Comparison of ENCODE assay signal across 30 mouse cellular contexts in genomic region chr5:66435158-66435557, GRCm38 (mm10).
"Had no signal": no experiment of that assay in that cellular context is flagged by ENCODE, and none has a peak within 500 bp of the region (broad histone marks: within the 10 kb centered on the region; RNA-seq: fewer than 3 reads in every experiment).

No protein-coding gene starts in this region.

- ATAC-seq: lung, postnatal 0 days; midbrain, embryonic 13.5 days; midbrain, embryonic 15.5 days; midbrain, embryonic 16.5 days had no signal

- DNase-seq: layer of hippocampus, postnatal 36 days; left cerebral cortex, postnatal 4 days; liver, embryonic 13.5 days; lung, adult 18-20 months; lung, adult 2 months; lung, embryonic 14.5 days; lung, postnatal 10 days; lung, postnatal 14 days; lung, postnatal 36 days; lung, postnatal 4 days; midbrain, embryonic 14.5 days had no signal

- H3K9ac ChIP-seq: limb, embryonic 12.5 days; limb, embryonic 13.5 days; limb, embryonic 15.5 days; liver, embryonic 13.5 days; liver, embryonic 14.5 days; lung, embryonic 14.5 days; lung, embryonic 15.5 days; midbrain, embryonic 12.5 days; midbrain, embryonic 13.5 days; midbrain, embryonic 15.5 days; neural tube, embryonic 12.5 days; neural tube, embryonic 13.5 days had no signal

- H3K4me2 ChIP-seq: limb, embryonic 12.5 days; limb, embryonic 13.5 days; limb, embryonic 15.5 days; liver, embryonic 13.5 days; lung, embryonic 14.5 days; lung, embryonic 15.5 days; midbrain, embryonic 11.5 days; midbrain, embryonic 12.5 days; midbrain, embryonic 13.5 days; midbrain, embryonic 15.5 days; neural tube, embryonic 12.5 days; neural tube, embryonic 13.5 days had no signal

- H3K36me3 ChIP-seq: limb, embryonic 10.5 days; limb, embryonic 12.5 days; limb, embryonic 13.5 days; limb, embryonic 15.5 days; liver, embryonic 13.5 days; lung, embryonic 15.5 days; midbrain, embryonic 10.5 days; midbrain, embryonic 12.5 days; midbrain, embryonic 13.5 days; midbrain, embryonic 15.5 days; neural tube, embryonic 12.5 days; neural tube, embryonic 13.5 days had no signal

- H3K9me3 ChIP-seq: limb, embryonic 10.5 days; limb, embryonic 12.5 days; limb, embryonic 13.5 days; limb, embryonic 15.5 days; liver, embryonic 13.5 days; lung, embryonic 15.5 days; megakaryocyte, embryonic 14.5 days; midbrain, embryonic 10.5 days; midbrain, embryonic 12.5 days; midbrain, embryonic 13.5 days; midbrain, embryonic 15.5 days; neural tube, embryonic 12.5 days; neural tube, embryonic 13.5 days had no signal

- H3K4me1 ChIP-seq: limb, embryonic 10.5 days; limb, embryonic 12.5 days; limb, embryonic 13.5 days; limb, embryonic 15.5 days; liver, embryonic 13.5 days; lung, embryonic 15.5 days; megakaryocyte, embryonic 14.5 days; midbrain, embryonic 10.5 days; midbrain, embryonic 12.5 days; midbrain, embryonic 13.5 days; midbrain, embryonic 15.5 days; neural tube, embryonic 12.5 days; neural tube, embryonic 13.5 days had no signal

- H3K27me3 ChIP-seq: limb, embryonic 12.5 days; limb, embryonic 13.5 days; limb, embryonic 15.5 days; liver, embryonic 13.5 days; lung, embryonic 15.5 days; megakaryocyte, embryonic 14.5 days; midbrain, embryonic 12.5 days; midbrain, embryonic 13.5 days; midbrain, embryonic 15.5 days; neural tube, embryonic 12.5 days; neural tube, embryonic 13.5 days had no signal

- H3K27ac ChIP-seq: left cerebral cortex, adult 2 months; limb, embryonic 10.5 days; limb, embryonic 12.5 days; limb, embryonic 13.5 days; limb, embryonic 15.5 days; liver, embryonic 13.5 days; liver, embryonic 14.5 days; lung, embryonic 15.5 days; macrophage; midbrain, embryonic 10.5 days; midbrain, embryonic 12.5 days; midbrain, embryonic 13.5 days; midbrain, embryonic 15.5 days; neural tube, embryonic 12.5 days; neural tube, embryonic 13.5 days had no signal

- H3K4me3 ChIP-seq: left cerebral cortex, adult 2 months; limb, embryonic 10.5 days; limb, embryonic 12.5 days; limb, embryonic 13.5 days; limb, embryonic 15.5 days; liver, embryonic 13.5 days; lung, embryonic 15.5 days; megakaryocyte, embryonic 14.5 days; midbrain, embryonic 10.5 days; midbrain, embryonic 12.5 days; midbrain, embryonic 13.5 days; midbrain, embryonic 15.5 days; myocyte; neural tube, embryonic 12.5 days; neural tube, embryonic 13.5 days had no signal
